Mouse (Mus musculus) liver, embryonic 16.5 days (tissue): ENCODE results near the gene Zcrb1. TPM values are rescaled to one million over a fixed set of nuclear protein-coding genes. Genes with fewer than 3 reads are reported as not detected.

Experiments
- ATAC-seq: fragments of 200-750 bp; cut with Nextera tagmentation; 2 replicates; pipeline ENCODE4 v1.8.0; 2017; ENCODE audit warnings: low read depth, mild to moderate bottlenecking, moderate number of reproducible peaks, moderate library complexity
- H3K27ac ChIP-seq: fragments of 300-500 bp; sonication (generic); 2 replicates; pipeline ENCODE4 v1.5.1; 2014; ENCODE audit warnings: mild to moderate bottlenecking, low read length
- H3K27me3 ChIP-seq: fragments of 300-500 bp; sonication (generic); 2 replicates; pipeline ENCODE4 v1.6.1; 2014; ENCODE audit warnings: low read depth, low read length, mixed read lengths; ENCODE audit not compliant: control insufficient read depth, insufficient read depth
- H3K36me3 ChIP-seq: fragments of 300-500 bp; sonication (generic); 2 replicates; pipeline ENCODE4 v1.6.1; 2014; ENCODE audit warnings: mild to moderate bottlenecking; ENCODE audit not compliant: control insufficient read depth, insufficient read depth
- H3K4me1 ChIP-seq: fragments of 300-500 bp; sonication (generic); 2 replicates; pipeline ENCODE4 v1.6.1; 2014; ENCODE audit warnings: low read depth, low read length, mixed read lengths; ENCODE audit not compliant: control insufficient read depth
- H3K4me2 ChIP-seq: fragments of 300-500 bp; sonication (generic); 2 replicates; pipeline ENCODE4 v1.6.1; 2014; ENCODE audit warnings: low read depth, low read length, mixed read lengths
- H3K4me3 ChIP-seq: fragments of 300-500 bp; sonication (generic); 2 replicates; pipeline ENCODE4 v1.5.1; 2014; ENCODE audit warnings: low read depth, mild to moderate bottlenecking, low read length
- H3K9ac ChIP-seq: fragments of 300-500 bp; sonication (generic); 2 replicates; pipeline ENCODE4 v1.6.1; 2014; ENCODE audit warnings: low read depth, low read length
- H3K9me3 ChIP-seq: fragments of 300-500 bp; sonication (generic); replicated peaks from 2 replicates; pipeline ENCODE4 v1.6.1; 2016; ENCODE audit warnings: low read length; ENCODE audit not compliant: control insufficient read depth
- WGBS: fragments of 180-500 bp; shearing (Covaris S2); extraction: QIAGEN DNeasy Blood & Tissue Kit; methylation state at CpG from one replicate; pipeline ENCODE4 v1.1.7; 2014; ENCODE audit not compliant: insufficient replicate concordance; 5-methylcytosine and 5-hydroxymethylcytosine counted together
- polyA plus RNA-seq: library from polyadenylated mRNA; unstranded; fragments of >200 nt; fragmentation: Nextera tagmentation; extraction: Ambion mirVana; gene quantifications from 2 replicates; pipeline ENCODE4 v1.2.1, GENCODE M21; 2015

Gene Zcrb1
- polyA plus RNA-seq, 1 experiment from 2014 or later = 53.0 TPM

DNA sequence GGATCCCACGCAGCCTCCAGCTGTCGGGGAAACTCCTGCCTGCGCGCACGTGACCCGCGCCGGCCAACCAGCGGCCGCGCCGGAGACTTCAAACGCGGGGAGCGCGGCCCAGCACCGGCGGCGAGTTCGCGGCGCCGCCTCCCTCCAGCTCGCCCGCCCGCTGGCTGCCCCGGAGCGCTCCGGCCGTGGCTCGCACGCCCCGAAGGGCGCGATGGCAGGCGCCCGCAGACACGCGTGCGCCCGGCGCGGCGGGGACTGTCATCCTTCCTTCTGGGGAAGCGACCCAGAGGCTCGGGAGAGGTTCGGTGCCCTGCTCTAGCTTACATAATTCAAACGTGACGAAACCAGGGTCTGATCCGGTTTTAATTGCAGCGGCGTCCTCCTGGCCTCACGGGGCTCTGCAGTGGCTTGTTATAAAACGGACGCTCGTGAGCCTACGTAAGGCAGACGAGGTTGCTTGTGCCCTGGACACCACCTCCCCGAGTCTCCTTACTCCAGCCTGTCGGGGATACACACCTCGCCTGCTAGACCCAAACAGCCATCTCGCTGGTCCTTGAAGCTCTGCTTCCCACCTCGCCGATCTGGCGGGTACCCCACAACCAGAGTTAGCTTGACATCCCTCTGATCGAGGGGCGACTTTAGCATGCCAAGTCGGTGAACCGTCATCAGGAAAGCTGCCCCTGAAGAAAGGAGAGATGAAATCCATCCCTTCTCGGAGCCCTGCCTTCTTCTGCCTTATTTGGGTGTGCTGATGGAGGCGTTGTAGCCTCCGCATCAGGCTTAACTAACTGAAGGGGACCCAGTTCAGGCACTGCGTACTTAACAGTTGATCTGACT lies 61.0 kb downstream of the Zcrb1 start, which contains the start of gene Yaf2:
Yaf2 (minus strand) TSS at position 11 of the 837 bp plus-strand sequence.
- peak; percentile 96 for ATAC-seq
- WGBS = under 1% methylated on average over 69 of the region's 73 CpGs
- peak within 1 kb of the TSS; percentile 98 for H3K4me2 ChIP-seq
- no peaks in the 10 kb centered on the region for H3K36me3 ChIP-seq
- H3K27me3 ChIP-seq = no peaks in the 10 kb centered on the region
- H3K4me3 ChIP-seq = peak within 1 kb of the TSS; percentile 93
- no peaks in the 10 kb centered on the region for H3K9me3 ChIP-seq
- H3K27ac ChIP-seq = peak within 1 kb of the TSS; percentile 83
- H3K9ac ChIP-seq = peak within 1 kb of the TSS; percentile 91
- peaks cover 2% of the 10 kb centered on the region for H3K4me1 ChIP-seq

GRCm38 (mm10) chr15:93336658-93336924 lies 61.5 kb downstream of the Zcrb1 start:
- H3K27me3 ChIP-seq = no peaks in the 10 kb centered on the region
- peaks cover 2% of the 10 kb centered on the region for H3K4me1 ChIP-seq
- no peaks in the 10 kb centered on the region for H3K9me3 ChIP-seq
- peak overlapping the region; percentile 93 for H3K4me3 ChIP-seq
- peak overlapping the region; percentile 98 for H3K4me2 ChIP-seq
- ATAC-seq = no peak
- peak overlapping the region; percentile 83 for H3K27ac ChIP-seq
- no peaks in the 10 kb centered on the region for H3K36me3 ChIP-seq
- 0% methylated on average over 27 of the region's 52 CpGs for WGBS
- peak overlapping the region; percentile 91 for H3K9ac ChIP-seq

Other genes with a start within 250 kb of the Zcrb1 start
- gene Gxylt1, start 123.2 kb downstream of the Zcrb1 start, polyA plus RNA-seq = 2.8 and 2.9 TPM in 2 replicates
- gene Yaf2, start 61.4 kb downstream of the Zcrb1 start, polyA plus RNA-seq = 11.9 and 12.9 TPM in 2 replicates
- 14.2 and 14.5 TPM in 2 replicates for gene Pphln1, start within 50 bp of the Zcrb1 start, polyA plus RNA-seq
- gene Prickle1, start 197.6 kb upstream of the Zcrb1 start, polyA plus RNA-seq = 2.6 and 2.9 TPM in 2 replicates